Mouse (Mus musculus): ENCODE data around the gene Fam120a.

DNA sequence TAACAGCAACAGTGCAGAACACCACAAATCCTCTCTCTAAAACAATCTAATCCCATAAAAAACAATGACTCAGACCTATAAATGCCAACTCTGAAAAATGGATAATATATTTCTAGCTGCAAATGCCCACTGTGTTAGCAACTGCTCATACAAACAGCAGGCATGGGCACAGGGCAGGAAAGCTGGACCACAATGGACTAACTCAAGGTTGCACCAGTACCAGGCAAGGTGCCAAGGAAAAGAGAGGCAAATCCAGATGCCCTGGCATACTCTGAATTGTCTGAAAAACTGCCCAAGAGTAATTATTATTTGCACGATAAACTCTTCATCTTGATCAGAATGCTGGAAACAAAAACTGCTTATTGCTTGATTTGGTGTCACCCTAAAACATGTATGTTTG is 54.1 kb downstream of the Fam120a start:
- TF ChIP-seq CTCF (IDR thresholded peaks at IDR 0.05; ENCODE audit: low read depth) = no peak
- TF ChIP-seq EP300 (IDR thresholded peaks at IDR 0.05; ENCODE audit: low read depth) = no peak
